Mouse (Mus musculus) large intestine, adult 2 months (tissue): ENCODE measurements around the gene Fblim1. TPM values are rescaled to one million over a fixed set of nuclear protein-coding genes. Genes with fewer than 3 reads are reported as not detected.

Experiments
- DNase-seq: peaks from one replicate; pipeline ENCODE4 v3.0.0-alpha.2; 2012; ENCODE audit warnings: low read depth, low spot score
- WGBS: fragments of 180-500 bp; shearing (Covaris S2); methylation state at CpG from one replicate; pipeline ENCODE4 v1.1.7; 2018; 5-methylcytosine and 5-hydroxymethylcytosine counted together
- polyA plus RNA-seq: library from polyadenylated mRNA; depleted of rRNA; stranded (reverse); fragments of >200 nt; gene quantifications from 2 replicates; pipeline ENCODE4 v1.2.3, GENCODE M21; 2012

Gene Fblim1
- polyA plus RNA-seq, 1 experiment = 68.0 TPM

GRCm38 (mm10) chr4:141602523-141603223 is 3.2 kb downstream of the Fblim1 start:
- WGBS = 82% methylated on average over 11 of the region's 11 CpGs
- no peak for DNase-seq

GRCm38 (mm10) chr4:141601148-141601862 is 4.6 kb downstream of the Fblim1 start:
- no peak for DNase-seq
- 33% methylated on average over 12 of the region's 12 CpGs for WGBS

GRCm38 (mm10) chr4:141600364-141600763 is 5.5 kb downstream of the Fblim1 start:
- DNase-seq = no peak
- WGBS = 35% methylated on average over 6 of the region's 6 CpGs

DNA sequence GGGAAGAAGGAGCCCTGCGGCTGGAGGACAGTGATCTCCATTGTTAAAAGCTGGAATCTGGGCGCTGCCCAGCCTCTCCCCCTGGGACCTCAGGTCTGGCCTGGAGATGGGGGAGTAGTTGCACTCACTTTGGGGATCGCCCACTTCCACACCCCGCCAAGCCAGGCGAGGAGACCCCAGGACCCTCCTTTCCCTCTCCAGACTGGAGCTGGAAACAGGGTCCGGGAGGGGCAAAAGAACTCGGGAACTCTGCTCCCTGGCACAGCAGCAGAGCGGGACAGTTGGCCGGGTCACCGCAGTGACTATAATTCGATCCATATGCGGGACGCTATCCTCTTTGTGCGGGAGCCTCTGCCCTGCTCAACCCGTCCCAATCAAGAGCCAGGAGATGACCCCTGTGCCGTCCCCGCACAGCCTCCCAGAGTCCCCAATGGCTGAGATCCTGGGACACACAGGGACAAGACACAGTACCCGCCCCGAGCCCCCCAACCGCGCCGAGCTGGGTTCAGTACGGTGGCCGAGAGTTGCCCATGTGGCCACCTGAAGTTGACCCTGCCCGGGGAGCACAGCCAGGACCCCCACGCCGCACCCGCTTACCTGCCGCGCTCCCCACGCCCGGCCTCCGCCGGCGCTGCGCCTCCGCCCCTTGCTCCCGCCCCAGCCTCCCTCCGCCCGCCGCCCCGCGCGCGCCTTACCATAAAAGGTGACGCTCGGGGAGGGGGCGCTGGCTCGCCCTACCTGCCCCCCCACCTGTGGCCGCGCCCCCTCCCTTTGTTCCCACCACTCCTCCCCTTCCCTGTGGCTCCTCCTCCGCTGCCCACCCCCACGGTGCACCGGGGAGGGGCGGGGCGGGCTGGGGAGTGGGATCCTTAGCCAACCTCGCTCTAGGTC is 6.4 kb downstream of the Fblim1 start:
- DNase-seq = no peak
- WGBS = 2% methylated on average over 48 of the region's 57 CpGs

DNA sequence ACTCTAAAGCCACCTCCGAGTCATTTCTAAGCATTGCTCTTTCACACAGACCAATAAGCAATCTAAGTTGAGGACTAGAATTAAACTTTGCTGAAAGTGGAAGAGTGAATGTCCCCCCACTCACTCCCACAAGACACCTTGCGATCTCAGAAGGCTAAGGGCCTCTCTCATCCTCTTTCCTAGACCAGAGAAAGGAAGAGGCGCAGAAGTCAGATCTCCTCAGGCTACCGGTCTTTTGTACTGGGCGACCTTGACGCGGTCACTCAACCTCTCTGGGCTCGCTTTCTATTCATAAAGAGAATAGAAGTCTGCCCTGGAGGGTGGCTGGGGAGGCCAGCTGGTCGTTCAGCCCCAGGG is 7.0 kb downstream of the Fblim1 start:
- WGBS = 11% methylated on average over 9 of the region's 9 CpGs
- DNase-seq = no peak

DNA sequence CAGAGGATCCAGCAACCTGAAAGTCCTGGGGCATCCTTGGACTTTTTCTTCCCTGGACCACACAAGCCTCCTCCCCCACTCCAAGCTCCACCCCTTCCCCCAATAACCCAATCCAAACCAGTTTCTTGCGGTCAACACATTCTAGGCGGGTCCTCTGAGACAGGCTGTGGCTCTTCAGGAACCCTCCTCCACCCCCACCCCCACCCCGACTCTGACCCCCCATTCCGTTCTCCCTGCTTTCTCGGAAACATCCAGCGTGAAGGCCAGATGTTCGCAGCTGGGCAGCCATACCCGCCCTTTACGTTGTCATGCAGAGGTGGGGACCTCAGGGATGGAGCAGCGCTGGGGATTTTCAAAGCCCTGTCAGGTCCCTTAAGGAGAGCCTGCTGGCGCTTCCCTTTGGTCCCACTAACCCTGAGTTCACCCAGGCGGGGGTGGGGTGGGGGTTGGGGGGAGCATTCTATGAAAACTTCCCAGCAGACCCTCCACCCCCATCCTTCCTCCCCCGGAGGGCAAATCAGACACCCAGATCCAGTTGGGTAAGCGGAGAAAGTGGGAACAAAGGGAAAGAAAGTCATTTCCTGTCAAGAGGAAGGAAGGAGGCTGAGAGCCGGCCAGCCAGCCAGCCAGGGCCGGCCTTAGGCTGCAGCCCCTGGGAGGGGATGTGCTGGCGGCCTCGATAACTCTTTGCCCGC is 7.5 kb downstream of the Fblim1 start:
- DNase-seq = no peak

GRCm38 (mm10) chr4:141596700-141597328 is 9.1 kb downstream of the Fblim1 start:
- WGBS = 80% methylated on average over 8 of the region's 8 CpGs
- no peak for DNase-seq

More for the DNA sequence above, 7.5 kb downstream of the Fblim1 start:
- WGBS = 23% methylated on average over 19 of the region's 19 CpGs

DNA sequence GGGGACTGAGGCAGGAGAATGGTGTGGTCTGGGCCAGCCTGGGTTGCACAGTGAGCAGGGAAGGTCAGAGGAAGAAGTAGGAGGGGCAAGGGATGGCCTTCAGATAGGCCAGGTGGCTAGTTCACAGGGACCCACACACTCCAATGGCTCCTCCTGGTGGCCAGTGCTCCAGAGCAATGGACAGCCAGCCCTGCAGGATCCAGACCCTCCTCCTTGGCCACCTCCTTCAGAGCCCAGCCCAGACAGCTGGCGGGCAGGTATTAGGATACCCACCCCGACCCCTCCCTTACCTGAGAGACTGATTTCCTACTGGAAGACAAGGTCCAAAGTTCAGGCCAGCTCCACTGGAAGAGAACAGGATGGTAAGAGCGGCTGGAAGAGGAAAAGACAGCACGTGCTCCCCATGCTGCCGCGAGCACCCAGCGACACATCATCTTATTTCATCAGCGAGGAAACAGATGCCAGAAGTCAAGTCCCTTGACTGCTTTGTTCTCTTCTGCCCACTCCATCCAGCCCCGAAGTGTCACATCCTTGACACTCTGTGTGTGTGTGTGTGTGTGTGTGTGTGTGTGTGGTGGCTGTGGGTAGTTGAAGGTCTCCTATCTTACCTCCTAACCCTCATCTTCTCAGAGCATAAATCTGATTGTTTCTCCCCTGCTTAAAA is 10.2 kb downstream of the Fblim1 start:
- peak; percentile 48 for DNase-seq
- 19% methylated on average over 9 of the region's 9 CpGs for WGBS

DNA sequence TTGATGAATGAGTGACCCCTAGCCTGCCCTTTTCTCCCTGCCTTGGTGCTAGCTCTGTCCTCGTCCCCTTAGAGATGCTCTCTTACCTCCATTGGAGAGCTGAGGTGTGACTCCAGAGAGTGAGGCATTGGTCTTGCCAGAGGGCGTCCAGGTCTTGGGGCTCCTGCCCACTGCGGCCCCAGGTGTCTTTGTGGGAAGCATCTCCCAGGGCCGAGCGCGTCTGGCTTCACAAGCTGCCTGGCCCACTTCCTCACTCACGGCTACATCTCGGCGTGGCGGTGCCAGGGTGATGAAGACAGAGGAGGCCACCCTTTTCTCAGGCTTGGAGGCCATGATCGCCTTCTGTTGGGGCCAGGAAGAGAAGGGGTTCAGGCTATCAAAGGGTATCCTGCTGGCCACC is 10.8 kb downstream of the Fblim1 start:
- WGBS = 91% methylated on average over 11 of the region's 11 CpGs
- DNase-seq = no peak

GRCm38 (mm10) chr4:141591547-141591946 is 14.3 kb downstream of the Fblim1 start:
- WGBS = 16% methylated on average over 3 of the region's 3 CpGs
- DNase-seq = no peak

DNA sequence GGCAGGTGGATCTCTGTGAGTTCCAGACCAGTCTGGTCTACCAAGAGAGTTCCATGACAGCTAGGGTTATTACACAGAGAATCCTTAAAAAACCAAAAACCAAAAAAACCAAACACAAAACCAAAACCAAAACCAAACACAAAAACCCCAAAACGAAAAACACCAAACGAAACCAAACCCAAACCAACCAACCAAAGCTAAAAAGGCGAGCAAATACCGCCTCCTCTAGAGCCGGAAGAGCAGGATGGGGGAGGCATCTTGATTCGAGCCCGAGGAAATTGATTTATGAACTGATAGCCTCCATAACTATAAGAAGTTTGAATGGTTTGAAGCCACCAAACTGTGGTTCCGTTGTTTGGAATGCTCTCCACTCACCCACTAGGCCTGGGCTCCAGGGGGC is 22.0 kb downstream of the Fblim1 start:
- WGBS = 87% methylated on average over 8 of the region's 8 CpGs
- no peak for DNase-seq

- 93% methylated on average over 13 of the region's 13 CpGs for WGBS
- no peak for DNase-seq
Observed at GRCm38 (mm10) chr4:141581051-141581450, 24.8 kb downstream of the Fblim1 start.

DNA sequence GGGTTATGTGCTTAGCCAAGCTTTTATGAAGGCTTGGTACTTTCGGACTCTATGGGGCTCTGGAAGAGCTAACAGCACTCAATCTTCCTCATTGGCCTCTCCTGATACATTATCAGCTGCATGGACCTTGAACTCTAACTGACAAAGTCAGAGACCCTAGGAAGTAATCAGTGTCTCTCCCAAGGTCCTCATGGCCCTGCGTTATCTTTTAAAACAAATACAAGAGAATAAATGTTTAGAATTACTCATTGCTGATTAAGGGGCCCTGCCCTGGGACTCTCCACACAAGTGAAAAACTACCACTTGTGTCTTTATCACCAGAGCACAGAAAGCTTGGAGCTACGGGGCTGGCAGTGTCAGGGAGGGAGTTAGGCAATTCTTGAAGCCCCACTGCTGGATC is 27.1 kb downstream of the Fblim1 start:
- 17% methylated on average over 3 of the region's 3 CpGs for WGBS
- DNase-seq = no peak

DNA sequence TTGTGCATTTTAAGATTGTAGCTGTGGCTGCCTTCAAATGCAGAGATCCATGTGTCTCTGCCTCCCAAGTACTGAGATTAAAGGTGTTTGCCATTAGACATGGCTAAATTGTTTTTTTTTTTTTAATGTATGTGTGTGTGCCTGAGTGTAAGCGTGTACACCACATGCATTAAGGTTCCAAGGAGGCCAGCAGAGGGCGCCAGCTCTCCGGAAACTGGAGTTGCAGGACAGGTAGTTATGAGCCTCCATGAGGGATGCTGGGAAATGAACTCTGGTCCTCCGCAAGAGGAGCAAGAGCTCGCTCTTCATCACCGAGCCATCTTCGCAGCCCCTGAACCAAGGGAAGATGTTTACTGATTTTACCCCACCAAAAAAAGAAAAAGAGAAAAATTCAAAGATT is 29.0 kb downstream of the Fblim1 start:
- no peak for DNase-seq
- WGBS = 98% methylated on average over 7 of the region's 7 CpGs

- 85% methylated on average over 11 of the region's 11 CpGs for WGBS
Observed at GRCm38 (mm10) chr4:141576404-141576803, 29.5 kb downstream of the Fblim1 start.

DNA sequence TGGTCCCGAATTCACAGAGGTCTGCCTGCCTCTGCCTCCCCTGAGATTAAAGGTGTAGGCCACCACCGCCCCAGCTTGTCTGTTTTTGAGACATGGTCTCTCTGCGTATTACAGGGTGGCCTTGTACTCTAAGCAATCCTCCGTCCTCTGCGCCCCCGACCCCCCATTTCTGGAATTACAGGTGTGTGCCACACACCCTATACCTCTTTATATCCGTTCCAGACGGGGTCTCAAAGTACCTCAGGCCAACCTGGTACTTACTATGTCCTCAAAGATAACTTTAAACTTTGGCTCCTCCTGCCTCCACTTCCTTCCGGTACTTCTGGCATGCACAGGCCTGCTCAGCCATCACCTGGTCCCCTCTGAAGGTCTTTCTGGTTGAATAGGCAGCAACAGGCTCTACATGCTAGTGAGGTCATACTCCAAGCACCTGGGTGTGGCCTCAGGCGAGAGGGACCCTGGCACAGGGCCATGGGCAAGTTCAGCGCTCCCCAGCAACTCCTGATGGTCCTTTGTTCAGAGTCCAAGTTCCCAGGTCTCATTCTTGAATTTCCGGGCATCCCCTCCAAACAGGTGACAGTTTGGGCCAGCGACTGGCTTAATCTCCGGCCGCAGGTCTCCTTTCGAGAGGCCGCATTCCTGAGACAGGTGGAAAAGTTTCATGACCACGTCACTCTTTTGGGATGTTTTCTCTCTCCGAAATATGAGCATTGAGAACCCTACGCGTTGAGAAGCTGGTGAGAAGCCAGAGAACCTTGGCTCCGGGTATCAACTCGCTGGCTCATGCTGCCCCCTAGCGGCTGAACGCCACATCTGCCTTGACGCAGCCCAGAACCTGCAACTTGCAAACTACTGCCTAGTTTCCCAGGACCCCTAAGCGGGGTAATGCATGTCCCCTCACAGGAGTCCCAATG is 30.9 kb downstream of the Fblim1 start:
- peak; percentile 63 for DNase-seq
- WGBS = 28% methylated on average over 27 of the region's 27 CpGs

More at GRCm38 (mm10) chr4:141576404-141576803, 29.5 kb downstream of the Fblim1 start:
- no peak for DNase-seq

DNA sequence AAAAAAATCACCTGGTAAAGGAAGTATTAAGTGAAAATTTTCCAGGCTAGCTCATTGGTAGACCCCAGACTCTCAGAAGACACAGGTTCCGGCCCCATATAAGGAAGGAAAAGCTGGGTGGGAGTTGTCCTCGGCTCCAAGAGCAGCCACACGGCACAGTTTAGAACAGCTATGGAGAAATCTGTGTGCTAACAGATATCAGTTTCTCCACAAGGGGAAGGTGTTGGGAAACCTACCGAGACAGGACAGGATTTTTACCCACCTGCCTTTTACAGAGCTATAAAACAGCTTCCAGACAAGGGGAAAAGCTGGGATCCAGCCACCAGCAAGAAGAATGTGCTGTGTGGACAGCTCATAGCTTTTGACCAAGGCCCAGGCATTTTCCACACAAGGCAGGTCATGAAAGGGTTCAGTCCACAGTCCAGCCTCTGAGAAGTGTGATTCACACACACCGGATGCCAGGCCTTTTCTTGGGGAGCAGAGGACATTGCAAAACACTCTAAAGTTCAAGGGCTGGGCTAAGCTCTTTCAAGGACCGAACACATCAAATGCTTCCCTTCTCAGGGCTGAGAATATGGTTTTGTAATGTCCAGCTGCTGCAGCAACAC is 32.4 kb downstream of the Fblim1 start:
- DNase-seq = peak; percentile 61
- 19% methylated on average over 6 of the region's 6 CpGs for WGBS
